Mouse (Mus musculus): ENCODE measurements around the gene 4930412O13Rik. TPM values are rescaled to one million over a fixed set of nuclear protein-coding genes. Genes with fewer than 3 reads are reported as not detected.

4930412O13Rik gene
- total and polyA plus RNA-seq, 2 experiments from 2014 or later: 0.11 to 2.0 TPM

DNA sequence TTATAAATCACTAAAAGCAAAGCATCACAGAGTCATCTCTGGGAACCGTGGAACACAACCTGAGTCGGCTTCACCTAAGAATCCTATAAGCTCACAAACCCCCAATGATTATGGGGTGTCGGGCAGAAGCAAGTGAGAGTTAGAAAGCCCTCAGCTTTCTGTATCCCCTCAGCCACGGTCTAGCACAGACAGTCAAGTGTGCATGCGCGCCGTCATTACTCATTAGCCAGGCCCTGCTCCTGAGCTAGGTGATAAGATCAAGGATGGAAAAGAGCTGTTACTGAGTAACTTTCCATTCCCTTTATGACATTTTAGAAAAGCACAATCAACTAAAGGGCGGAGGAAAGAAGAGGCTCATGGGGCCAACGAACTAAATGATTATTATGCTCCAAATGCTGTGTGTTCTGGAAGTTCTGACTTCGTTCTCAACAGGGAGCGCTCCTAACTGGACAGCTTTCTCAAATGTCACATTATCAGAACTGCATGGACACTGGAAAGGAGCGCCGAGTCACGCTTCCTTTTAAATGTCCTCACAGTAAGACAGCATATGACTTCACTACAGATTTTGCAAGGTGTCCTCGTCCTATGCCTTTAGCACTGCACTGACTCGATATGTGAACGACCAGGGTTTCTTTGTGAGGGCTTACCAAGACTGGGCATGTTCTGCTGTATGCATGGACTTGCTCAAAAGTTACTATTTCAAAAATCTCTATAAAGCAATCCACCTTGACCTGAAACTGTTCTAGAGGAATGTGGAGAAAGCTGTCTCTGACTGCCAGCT, 37.8 kb downstream of the 4930412O13Rik start:
- Histone ChIP-seq H3K4me3 (ENCODE audit: low read depth, low read length) (no peak overlapping the region), H3K9ac (replicated peaks; ENCODE audit: low read length, poor library complexity, severe bottlenecking) (no peak overlapping the region), H3K4me2 (ENCODE audit: low read depth, low read length, poor library complexity, severe bottlenecking) (no peak overlapping the region), H3K27ac (ENCODE audit: low read depth, low read length) (no peak overlapping the region), H3K4me1 (ENCODE audit: insufficient read depth, low read length) (no peaks in the 10 kb centered on the region), H3K27me3 (ENCODE audit: insufficient read depth, low read length) (no peaks in the 10 kb centered on the region), H3K9me3 (ENCODE audit: low read length) (no peaks in the 10 kb centered on the region), H3K36me3 (ENCODE audit: insufficient read depth, low read length) (peaks cover 11% of the 10 kb centered on the region)
- TF ChIP-seq CTCF (IDR thresholded peaks at IDR 0.05): no peak
- WGBS: 92% methylated on average over 17 of the region's 17 CpGs
- ATAC-seq (ENCODE audit: low FRiP score): no peak
- DNase-seq (ENCODE audit: low spot score): no peak

DNA sequence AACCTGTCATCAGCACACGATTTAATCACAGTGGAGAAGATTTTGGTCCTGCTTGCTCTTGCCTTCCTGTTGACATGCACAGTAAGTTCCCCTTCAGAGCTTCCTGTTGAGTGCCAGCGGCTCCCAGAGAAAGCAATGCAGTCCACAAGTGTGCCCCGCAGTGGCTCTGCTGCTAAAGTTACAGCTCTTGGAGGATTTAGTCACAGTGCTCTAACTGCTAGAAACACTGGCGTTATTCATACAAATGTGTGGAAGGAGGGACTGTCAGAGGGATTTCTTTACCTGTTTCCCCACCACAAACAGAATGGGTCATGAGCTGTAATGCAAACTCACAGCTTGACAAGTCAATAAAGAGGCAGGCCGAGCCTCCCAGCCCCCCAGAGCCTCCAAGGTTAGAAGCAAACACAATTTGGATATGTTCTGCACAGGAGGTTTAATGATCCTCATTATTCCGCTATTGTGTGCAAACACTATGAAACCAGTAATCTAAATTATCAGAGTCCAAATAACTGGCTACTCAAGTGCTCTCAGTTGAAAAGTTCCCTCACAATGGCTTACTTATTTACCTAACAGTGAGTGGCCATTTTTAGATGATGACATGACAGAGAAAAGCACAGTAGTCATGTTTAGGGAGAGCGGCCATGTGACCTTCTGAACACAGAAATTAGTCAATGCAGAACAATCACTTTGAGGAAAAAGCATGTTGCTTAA, 45.3 kb downstream of the 4930412O13Rik start:
- Histone ChIP-seq H3K9me3 (ENCODE audit: low read length) (no peaks in the 10 kb centered on the region), H3K36me3 (ENCODE audit: insufficient read depth, low read length) (no peaks in the 10 kb centered on the region), H3K9ac (replicated peaks; ENCODE audit: low read length, poor library complexity, severe bottlenecking) (no peak overlapping the region), H3K27me3 (ENCODE audit: insufficient read depth, low read length) (no peaks in the 10 kb centered on the region), H3K4me3 (ENCODE audit: low read depth, low read length) (no peak overlapping the region), H3K27ac (ENCODE audit: low read depth, low read length) (no peak overlapping the region), H3K4me1 (ENCODE audit: insufficient read depth, low read length) (no peaks in the 10 kb centered on the region), H3K4me2 (ENCODE audit: low read depth, low read length, poor library complexity, severe bottlenecking) (no peak overlapping the region)
- no peak for TF ChIP-seq CTCF (IDR thresholded peaks at IDR 0.05)
- 48% methylated on average over 7 of the region's 7 CpGs for WGBS
- ATAC-seq (ENCODE audit: low FRiP score) (no peak), DNase-seq (ENCODE audit: low spot score) (peak; percentile 5)

DNA sequence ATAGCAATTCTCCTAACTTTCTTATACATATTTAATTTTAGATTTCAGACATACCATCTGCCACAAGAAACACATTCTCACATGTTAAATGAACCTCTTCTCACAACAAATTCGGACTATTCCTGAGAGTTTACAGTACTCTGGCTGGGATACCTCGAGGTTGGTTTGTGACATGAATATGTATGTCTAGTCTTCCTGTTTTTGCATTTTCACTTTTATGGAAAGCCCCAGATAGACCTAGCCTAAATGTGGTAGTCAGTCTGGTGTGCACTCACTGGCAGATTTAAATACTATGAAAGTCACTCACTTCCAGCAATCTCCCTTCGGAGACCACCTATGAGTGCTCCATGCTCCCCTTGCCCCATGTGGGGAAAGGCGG, 45.8 kb downstream of the 4930412O13Rik start:
- H3K9me3 ChIP-seq (ENCODE audit: low read length): no peaks in the 10 kb centered on the region
- no peak overlapping the region for H3K27ac ChIP-seq (ENCODE audit: low read depth, low read length)

More for the DNA sequence above, 45.8 kb downstream of the 4930412O13Rik start:
- no peak for TF ChIP-seq CTCF (IDR thresholded peaks at IDR 0.05)
- no peak for DNase-seq (ENCODE audit: low spot score)
- H3K4me1 ChIP-seq (ENCODE audit: insufficient read depth, low read length): no peaks in the 10 kb centered on the region
- ATAC-seq (ENCODE audit: low FRiP score): no peak
- 63% methylated on average over 4 of the region's 4 CpGs for WGBS
- no peaks in the 10 kb centered on the region for H3K27me3 ChIP-seq (ENCODE audit: insufficient read depth, low read length)
- no peak overlapping the region for H3K9ac ChIP-seq (replicated peaks; ENCODE audit: low read length, poor library complexity, severe bottlenecking)
- H3K4me3 ChIP-seq (ENCODE audit: low read depth, low read length): no peak overlapping the region
- no peak overlapping the region for H3K4me2 ChIP-seq (ENCODE audit: low read depth, low read length, poor library complexity, severe bottlenecking)
- H3K36me3 ChIP-seq (ENCODE audit: insufficient read depth, low read length): no peaks in the 10 kb centered on the region

Other genes with a start within 250 kb of the 4930412O13Rik start
- gene 9230102O04Rik, start 8.3 kb downstream of the 4930412O13Rik start, total RNA-seq (2014; rRNA removed): 0.77 TPM in 1 of 2 replicates, not detected in the other
- gene 9230102O04Rik, start 8.3 kb downstream of the 4930412O13Rik start, polyA plus RNA-seq (2015; fragmentation: Nextera tagmentation; extraction: Ambion mirVana): 2.2 and 3.6 TPM in 2 replicates
- gene Gata3, start 8.8 kb downstream of the 4930412O13Rik start, total RNA-seq (2014; rRNA removed): 13.3 and 14.5 TPM in 2 replicates
- gene Gata3, start 8.8 kb downstream of the 4930412O13Rik start, polyA plus RNA-seq (2015; fragmentation: Nextera tagmentation; extraction: Ambion mirVana): 88.9 and 94.6 TPM in 2 replicates
- gene Taf3, start 167.3 kb downstream of the 4930412O13Rik start, total RNA-seq (2014; rRNA removed): 5.1 and 5.4 TPM in 2 replicates
- gene Taf3, start 167.3 kb downstream of the 4930412O13Rik start, polyA plus RNA-seq (2015; fragmentation: Nextera tagmentation; extraction: Ambion mirVana): 10.3 and 10.8 TPM in 2 replicates
- gene Atp5c1, start 199.3 kb downstream of the 4930412O13Rik start, total RNA-seq (2014; rRNA removed): 458 and 510 TPM in 2 replicates
- 634 and 663 TPM in 2 replicates for gene Atp5c1, start 199.3 kb downstream of the 4930412O13Rik start, polyA plus RNA-seq (2015; fragmentation: Nextera tagmentation; extraction: Ambion mirVana)
- gene Kin, start 199.3 kb downstream of the 4930412O13Rik start, total RNA-seq (2014; rRNA removed): 5.8 and 5.9 TPM in 2 replicates
- 14.8 and 18.5 TPM in 2 replicates for gene Kin, start 199.3 kb downstream of the 4930412O13Rik start, polyA plus RNA-seq (2015; fragmentation: Nextera tagmentation; extraction: Ambion mirVana)

Data from midbrain, postnatal 0 days (tissue).